Mouse (Mus musculus): ENCODE results near the gene Lpp.

GRCm38 (mm10) chr16:24593535-24593934, 200.2 kb downstream of the Lpp start:
- TF ChIP-seq CTCF (IDR thresholded peaks at IDR 0.05; ENCODE audit: borderline replicate concordance, control insufficient read depth, extremely low read depth, insufficient read depth, low read length, poor library complexity), result no peak
- no peak for TF ChIP-seq POLR2A (IDR thresholded peaks at IDR 0.05; ENCODE audit: control insufficient read depth, extremely low read depth, insufficient read depth, low read length, poor library complexity)

All from thymus, adult 2 months (tissue).